Mouse (Mus musculus): ENCODE measurements around the gene Psma1. TPM values are rescaled to one million over a fixed set of nuclear protein-coding genes. Genes with fewer than 3 reads are reported as not detected.

The Psma1 gene
- 377 TPM for polyA plus RNA-seq (2014; fragmentation: Illumina TruSeq; extraction: RNeasy Lipid Tissue Mini Kit (QIAGEN cat#74804); ENCODE audit: low read depth, low replicate concordance)

GRCm38 (mm10) chr7:114276005-114276752 lies at the start of gene Psma1:
Gene Psma1, minus strand, starts transcription at chr7:114276118.

GRCm38 (mm10) chr7:114253885-114254833 lies 21.8 kb downstream of the Psma1 start, which contains the start of gene Copb1:
Gene Copb1, minus strand, starts transcription at chr7:114254711.

Other genes with a start within 250 kb of the Psma1 start
- 89.6 TPM for gene Rras2, start 158.3 kb downstream of the Psma1 start, polyA plus RNA-seq (2014; fragmentation: Illumina TruSeq; extraction: RNeasy Lipid Tissue Mini Kit (QIAGEN cat#74804); ENCODE audit: low read depth, low replicate concordance)
- 339 TPM for gene Copb1, start 21.4 kb downstream of the Psma1 start, polyA plus RNA-seq (2014; fragmentation: Illumina TruSeq; extraction: RNeasy Lipid Tissue Mini Kit (QIAGEN cat#74804); ENCODE audit: low read depth, low replicate concordance)
- gene Pde3b, start 139.2 kb upstream of the Psma1 start, polyA plus RNA-seq (2014; fragmentation: Illumina TruSeq; extraction: RNeasy Lipid Tissue Mini Kit (QIAGEN cat#74804); ENCODE audit: low read depth, low replicate concordance): 61.6 TPM